9 mouse cellular contexts compared by ENCODE assay signal in genomic region chr16:96620402-96620801, GRCm38 (mm10).
A peak's percentile ranks its signal among the peaks of the same experiment; 100 is the strongest.
DNase-seq lines count a peak whose midpoint lies in the region; ATAC-seq and TF ChIP-seq lines count a peak whose summit lies in the region.
"Had no signal": no experiment of that assay in that cellular context is flagged by ENCODE, and none has a peak within 500 bp of the region (broad histone marks: within the 10 kb centered on the region; RNA-seq: fewer than 3 reads in every experiment).

No protein-coding gene starts in this region.

- no peak overlapping the region for H3K4me3 ChIP-seq in hindbrain, embryonic 13.5 days
- no peak overlapping the region for H3K4me3 ChIP-seq in hindbrain, embryonic 10.5 days
- no peak overlapping the region for H3K4me3 ChIP-seq in heart, postnatal 0 days (ENCODE audit: low read depth, low read length)
- H3K4me3 ChIP-seq: neural tube, embryonic 12.5 days had no signal

- DNase-seq in hindbrain, embryonic 10.5 days (ENCODE audit: low spot score), result no peak
- peak; percentile 85 for DNase-seq in cerebellum, adult 8-10 months
- DNase-seq in heart, postnatal 0 days (ENCODE audit: low spot score), result peak; percentile 72
- peak; percentile 7 for DNase-seq in lung, postnatal 25 days (ENCODE audit: low spot score)
- no peak for DNase-seq in thymus, postnatal 25 days
- DNase-seq in spleen, postnatal 4 days (ENCODE audit: low spot score in 2 of 2), result no peak
- no peak for DNase-seq in kidney, adult 18-20 months

- H3K4me1 ChIP-seq in hindbrain, embryonic 13.5 days (replicated peaks), result peaks cover 18% of the 10 kb centered on the region
- H3K4me1 ChIP-seq in hindbrain, embryonic 10.5 days (replicated peaks), result peaks cover 8% of the 10 kb centered on the region
- peaks cover 12% of the 10 kb centered on the region; the same call in 1 of the 2 replicates for H3K4me1 ChIP-seq in heart, postnatal 0 days (ENCODE audit: control insufficient read depth, insufficient read depth)
- H3K4me1 ChIP-seq: neural tube, embryonic 12.5 days had no signal

- ATAC-seq in hindbrain, embryonic 13.5 days (ENCODE audit: low FRiP score), result 0 out of 2 replicates have a peak, but pooled peaks have one; percentile 37
- peak; percentile 88 for ATAC-seq in heart, postnatal 0 days (ENCODE audit: insufficient read depth, low read depth)

- H3K27me3 ChIP-seq in hindbrain, embryonic 13.5 days, result no peaks in the 10 kb centered on the region
- H3K27me3 ChIP-seq in hindbrain, embryonic 10.5 days (ENCODE audit: insufficient read depth, poor library complexity, severe bottlenecking), result no peaks in the 10 kb centered on the region
- H3K27me3 ChIP-seq in heart, postnatal 0 days (ENCODE audit: control insufficient read depth, insufficient read depth, low read length), result no peaks in the 10 kb centered on the region
- H3K27me3 ChIP-seq: neural tube, embryonic 12.5 days had no signal

- TF ChIP-seq EP300 in heart, postnatal 0 days (IDR thresholded peaks at IDR 0.05; ENCODE audit: low read depth), result no peak

- H3K9ac ChIP-seq in hindbrain, embryonic 13.5 days, result no peak overlapping the region
- no peak overlapping the region for H3K9ac ChIP-seq in heart, postnatal 0 days (replicated peaks; ENCODE audit: low read depth, low read length)
- H3K9ac ChIP-seq: neural tube, embryonic 12.5 days had no signal

- H3K36me3 ChIP-seq in hindbrain, embryonic 13.5 days, result peaks cover 22% of the 10 kb centered on the region
- H3K36me3 ChIP-seq in hindbrain, embryonic 10.5 days, result no peaks in the 10 kb centered on the region
- H3K36me3 ChIP-seq in heart, postnatal 0 days (replicated peaks; ENCODE audit: control insufficient read depth, insufficient read depth, low read length), result no peaks in the 10 kb centered on the region
- H3K36me3 ChIP-seq: neural tube, embryonic 12.5 days had no signal

- WGBS in hindbrain, embryonic 13.5 days, result 66% methylated on average over 5 of the region's 5 CpGs
- 93% methylated on average over 5 of the region's 5 CpGs for WGBS in hindbrain, embryonic 10.5 days
- 41% methylated on average over 5 of the region's 5 CpGs for WGBS in heart, postnatal 0 days

- TF ChIP-seq CTCF in heart, postnatal 0 days (IDR thresholded peaks at IDR 0.05; ENCODE audit: low read depth), result no peak

- no peaks in the 10 kb centered on the region for H3K9me3 ChIP-seq in hindbrain, embryonic 13.5 days
- no peaks in the 10 kb centered on the region for H3K9me3 ChIP-seq in hindbrain, embryonic 10.5 days
- no peaks in the 10 kb centered on the region for H3K9me3 ChIP-seq in heart, postnatal 0 days (replicated peaks; ENCODE audit: control insufficient read depth, low read length)
- H3K9me3 ChIP-seq: neural tube, embryonic 12.5 days had no signal

- no peak overlapping the region for H3K4me2 ChIP-seq in hindbrain, embryonic 13.5 days
- H3K4me2 ChIP-seq in heart, postnatal 0 days (ENCODE audit: low read depth, low read length), result no peak overlapping the region
- H3K4me2 ChIP-seq: neural tube, embryonic 12.5 days had no signal

- 0 out of 2 replicates have a peak overlapping the region, but pooled peaks have one; percentile 18 for H3K27ac ChIP-seq in hindbrain, embryonic 13.5 days
- H3K27ac ChIP-seq in hindbrain, embryonic 10.5 days, result no peak overlapping the region
- H3K27ac ChIP-seq in heart, postnatal 0 days (ENCODE audit: low read depth), result peak overlapping the region; percentile 43
- H3K27ac ChIP-seq: neural tube, embryonic 12.5 days had no signal

Comparison
In these comparisons a context has a peak if more than half of its experiments do, and no peak if none do; other contexts are left out.
1. DNase-seq: peak in cerebellum, adult 8-10 months (single experiment), heart, postnatal 0 days (single experiment) and lung, postnatal 25 days (single experiment); none in hindbrain, embryonic 10.5 days (single experiment), thymus, postnatal 25 days (single experiment), spleen, postnatal 4 days (0 of 2) and kidney, adult 18-20 months (single experiment).